Mouse (Mus musculus): Measurements from ENCODE around the gene Hoxc10. TPM values are rescaled to one million over a fixed set of nuclear protein-coding genes. Genes with fewer than 3 reads are reported as not detected.

Hoxc10 gene
- polyA plus RNA-seq (2012; ENCODE audit: insufficient read depth, low replicate concordance), result 0.08 TPM in 1 of 2 replicates, not detected in the other

DNA sequence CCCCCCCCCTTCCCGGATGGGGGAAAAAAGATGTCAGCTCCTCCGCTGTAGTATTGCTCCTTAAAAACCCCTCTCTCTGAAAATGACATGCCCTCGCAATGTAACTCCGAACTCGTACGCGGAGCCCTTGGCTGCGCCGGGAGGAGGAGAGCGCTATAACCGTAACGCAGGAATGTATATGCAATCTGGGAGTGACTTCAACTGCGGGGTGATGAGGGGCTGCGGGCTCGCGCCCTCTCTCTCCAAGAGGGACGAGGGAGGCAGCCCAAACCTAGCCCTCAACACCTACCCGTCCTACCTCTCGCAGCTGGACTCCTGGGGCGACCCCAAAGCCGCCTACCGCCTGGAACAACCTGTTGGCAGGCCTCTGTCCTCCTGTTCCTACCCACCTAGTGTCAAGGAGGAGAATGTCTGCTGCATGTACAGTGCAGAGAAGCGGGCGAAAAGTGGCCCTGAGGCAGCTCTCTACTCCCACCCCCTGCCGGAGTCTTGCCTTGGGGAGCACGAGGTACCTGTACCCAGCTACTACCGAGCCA, at the start of gene Hoxc10:
TSS of gene Hoxc10 (plus strand) at position 21 of the 536 bp plus-strand sequence.
- TF ChIP-seq GATA1 (IDR thresholded peaks at IDR 0.05; ENCODE audit: borderline replicate concordance, low read length) (no peak), FLI1 (IDR thresholded peaks at IDR 0.05; ENCODE audit: low read length) (no peak)
- H3K4me1 ChIP-seq, result peaks cover 47% of the 10 kb centered on the region

DNA sequence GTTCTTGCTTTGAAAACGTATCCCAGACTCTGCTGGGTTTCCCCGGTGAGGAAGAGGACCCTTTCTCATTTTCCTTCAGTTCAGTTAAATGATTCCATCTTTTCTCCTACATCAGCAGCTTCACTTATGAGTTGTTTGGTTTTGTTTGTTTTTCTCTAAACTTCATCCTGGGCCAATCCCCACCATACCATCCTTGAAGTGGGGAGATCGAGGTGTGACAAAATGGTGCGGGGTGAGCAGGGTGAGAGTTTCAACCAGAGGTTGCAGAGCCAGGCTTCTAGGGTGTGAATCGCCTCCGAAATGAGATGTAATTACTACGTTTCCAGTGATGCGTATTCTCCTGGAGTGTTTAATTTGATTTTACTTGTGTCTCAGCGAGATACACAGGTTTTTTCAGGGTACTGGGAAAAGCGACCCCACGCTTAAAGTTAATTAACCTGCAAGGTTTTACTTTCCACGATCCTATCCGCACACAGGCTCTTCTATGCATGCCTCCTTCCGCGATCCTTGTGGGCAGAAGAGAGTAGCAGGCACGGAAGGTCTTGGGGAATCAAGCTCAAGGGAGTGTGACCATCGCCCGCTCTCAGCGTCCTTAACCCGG, 48.5 kb upstream of the Hoxc10 start:
- Histone ChIP-seq H3K27me3 (replicated peaks) (peaks cover 98% of the 10 kb centered on the region), H3K4me3 (replicated peaks) (no peak overlapping the region), H3K9me3 (peaks cover 3% of the 10 kb centered on the region), H3K36me3 (replicated peaks; ENCODE audit: low read length) (no peaks in the 10 kb centered on the region), H3K4me1 (peaks cover 11% of the 10 kb centered on the region; the same call in 1 of the 2 replicates)
- TF ChIP-seq FLI1 (IDR thresholded peaks at IDR 0.05; ENCODE audit: low read length) (no peak), GATA1 (IDR thresholded peaks at IDR 0.05; ENCODE audit: borderline replicate concordance, low read length) (no peak)

More for the DNA sequence above, at the start of gene Hoxc10:
- Histone ChIP-seq H3K27me3 (replicated peaks) (peaks cover 95% of the 10 kb centered on the region), H3K4me3 (replicated peaks) (peak within 1 kb of the TSS; percentile 85), H3K36me3 (replicated peaks; ENCODE audit: low read length) (no peaks in the 10 kb centered on the region), H3K9me3 (no peaks in the 10 kb centered on the region; the same call in 1 of the 2 replicates)

DNA sequence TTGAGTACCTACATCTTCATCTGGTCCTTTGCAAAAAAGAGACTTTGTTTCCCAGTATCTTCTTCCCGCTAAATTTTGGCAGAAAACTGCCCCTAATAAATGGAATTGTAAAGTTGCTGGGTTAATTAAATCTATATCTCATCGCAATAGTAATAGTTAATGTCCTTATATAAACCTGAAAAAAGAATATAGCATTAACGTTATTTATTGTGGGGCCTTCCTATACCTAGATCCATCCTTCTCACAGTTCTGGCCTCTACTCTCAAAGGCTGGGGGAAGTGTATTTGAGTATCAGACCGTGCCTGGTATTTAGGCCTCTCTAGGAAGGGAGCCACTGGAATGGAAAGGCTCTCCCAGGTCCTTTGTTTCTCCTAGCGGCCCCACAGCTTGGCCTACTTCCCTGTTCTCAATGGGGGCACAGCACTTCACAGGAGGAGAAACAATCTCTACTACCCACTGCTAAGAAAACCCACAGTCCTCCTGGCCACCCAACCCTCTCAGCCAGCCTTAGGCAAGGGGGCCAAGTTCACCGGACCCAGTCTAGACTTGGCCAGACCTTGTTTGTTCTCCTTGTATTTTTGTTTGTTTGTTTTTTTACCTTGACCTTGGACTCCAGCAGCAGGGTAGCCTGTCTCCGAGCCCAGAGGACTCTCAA, 47.9 kb upstream of the Hoxc10 start:
- Histone ChIP-seq H3K27me3 (replicated peaks) (peaks cover 98% of the 10 kb centered on the region), H3K4me3 (replicated peaks) (no peak overlapping the region)

DNA sequence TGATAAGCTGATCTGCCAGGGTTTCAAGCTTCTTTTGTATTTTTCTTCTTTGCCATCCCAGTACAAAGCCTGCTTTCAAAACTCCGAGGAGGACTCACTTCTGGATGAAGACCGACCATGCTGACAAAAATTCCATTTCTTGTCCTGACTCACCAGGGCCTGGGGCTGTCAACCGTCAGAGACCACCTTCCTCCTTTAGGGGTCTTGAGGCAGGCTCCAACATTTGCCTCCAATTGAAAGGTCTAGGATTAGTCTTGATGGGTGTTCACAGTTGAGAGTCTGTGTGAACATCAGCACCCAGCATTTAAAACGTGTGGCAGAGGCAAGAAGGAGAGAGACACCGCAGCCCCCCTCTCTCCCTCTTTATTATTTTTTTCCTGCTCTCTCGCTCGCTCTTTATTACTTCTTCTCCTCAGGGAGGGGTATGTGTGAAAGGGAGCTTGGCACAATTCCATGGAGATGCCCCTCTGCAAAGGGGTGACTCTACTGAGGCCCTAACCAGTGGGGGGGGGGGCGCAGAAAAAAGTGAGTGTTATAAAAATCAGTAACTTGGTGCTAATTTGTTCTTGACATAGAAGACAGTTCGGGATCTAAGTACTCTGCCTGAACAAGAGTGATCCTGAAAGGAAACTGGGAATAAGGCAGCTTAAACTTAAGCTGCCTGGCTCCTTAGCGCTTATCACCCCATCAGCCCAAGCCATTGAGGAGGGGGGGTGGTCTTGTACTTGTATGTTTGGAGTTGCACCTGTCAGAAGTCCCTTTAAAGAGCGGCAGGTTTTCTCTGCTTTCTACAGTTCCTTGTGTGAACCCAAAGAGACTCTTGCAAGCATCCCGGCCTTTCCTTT, 47.0 kb upstream of the Hoxc10 start:
- TF ChIP-seq FLI1 (IDR thresholded peaks at IDR 0.05; ENCODE audit: low read length) (no peak), GATA1 (IDR thresholded peaks at IDR 0.05; ENCODE audit: borderline replicate concordance, low read length) (no peak)
- Histone ChIP-seq H3K9me3 (peaks cover 3% of the 10 kb centered on the region; the same call in 1 of the 2 replicates), H3K4me1 (peaks cover 11% of the 10 kb centered on the region; the same call in 1 of the 2 replicates), H3K27me3 (replicated peaks) (peaks cover 96% of the 10 kb centered on the region), H3K4me3 (replicated peaks) (no peak overlapping the region), H3K36me3 (replicated peaks; ENCODE audit: low read length) (no peaks in the 10 kb centered on the region)

More for the DNA sequence above, 47.9 kb upstream of the Hoxc10 start:
- peaks cover 11% of the 10 kb centered on the region; the same call in 1 of the 2 replicates for H3K4me1 ChIP-seq
- no peaks in the 10 kb centered on the region for H3K36me3 ChIP-seq (replicated peaks; ENCODE audit: low read length)
- TF ChIP-seq GATA1 (IDR thresholded peaks at IDR 0.05; ENCODE audit: borderline replicate concordance, low read length) (no peak), FLI1 (IDR thresholded peaks at IDR 0.05; ENCODE audit: low read length) (no peak)
- H3K9me3 ChIP-seq, result peaks cover 3% of the 10 kb centered on the region; the same call in 1 of the 2 replicates

DNA sequence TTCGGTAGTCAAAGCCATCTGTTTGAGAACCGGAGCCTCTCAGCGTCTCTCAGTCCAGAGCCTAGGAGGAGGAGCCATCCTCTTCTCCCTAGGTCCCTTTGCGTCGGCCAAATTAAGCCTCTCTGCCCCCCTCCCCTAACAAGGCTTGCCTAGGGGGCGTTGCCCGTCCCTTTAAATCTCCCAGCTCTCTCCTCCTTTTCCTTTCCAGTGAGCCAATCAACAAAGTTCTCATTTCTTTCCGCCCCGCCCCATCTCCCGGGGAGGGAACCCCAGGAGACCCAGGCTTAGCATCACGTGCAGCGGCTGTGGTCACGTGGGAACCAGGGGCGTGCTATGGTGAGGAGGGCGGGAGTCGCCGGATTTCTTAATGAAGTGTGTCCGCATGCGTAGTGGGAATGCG, 46.0 kb upstream of the Hoxc10 start:
- H3K4me3 ChIP-seq (replicated peaks), result peak overlapping the region; percentile 33
- H3K9me3 ChIP-seq, result peaks cover 3% of the 10 kb centered on the region; the same call in 1 of the 2 replicates
- peaks cover 11% of the 10 kb centered on the region; the same call in 1 of the 2 replicates for H3K4me1 ChIP-seq
- TF ChIP-seq GATA1 (IDR thresholded peaks at IDR 0.05; ENCODE audit: borderline replicate concordance, low read length), result no peak
- TF ChIP-seq FLI1 (IDR thresholded peaks at IDR 0.05; ENCODE audit: low read length), result no peak
- no peaks in the 10 kb centered on the region for H3K36me3 ChIP-seq (replicated peaks; ENCODE audit: low read length)
- peaks cover 95% of the 10 kb centered on the region for H3K27me3 ChIP-seq (replicated peaks)

DNA sequence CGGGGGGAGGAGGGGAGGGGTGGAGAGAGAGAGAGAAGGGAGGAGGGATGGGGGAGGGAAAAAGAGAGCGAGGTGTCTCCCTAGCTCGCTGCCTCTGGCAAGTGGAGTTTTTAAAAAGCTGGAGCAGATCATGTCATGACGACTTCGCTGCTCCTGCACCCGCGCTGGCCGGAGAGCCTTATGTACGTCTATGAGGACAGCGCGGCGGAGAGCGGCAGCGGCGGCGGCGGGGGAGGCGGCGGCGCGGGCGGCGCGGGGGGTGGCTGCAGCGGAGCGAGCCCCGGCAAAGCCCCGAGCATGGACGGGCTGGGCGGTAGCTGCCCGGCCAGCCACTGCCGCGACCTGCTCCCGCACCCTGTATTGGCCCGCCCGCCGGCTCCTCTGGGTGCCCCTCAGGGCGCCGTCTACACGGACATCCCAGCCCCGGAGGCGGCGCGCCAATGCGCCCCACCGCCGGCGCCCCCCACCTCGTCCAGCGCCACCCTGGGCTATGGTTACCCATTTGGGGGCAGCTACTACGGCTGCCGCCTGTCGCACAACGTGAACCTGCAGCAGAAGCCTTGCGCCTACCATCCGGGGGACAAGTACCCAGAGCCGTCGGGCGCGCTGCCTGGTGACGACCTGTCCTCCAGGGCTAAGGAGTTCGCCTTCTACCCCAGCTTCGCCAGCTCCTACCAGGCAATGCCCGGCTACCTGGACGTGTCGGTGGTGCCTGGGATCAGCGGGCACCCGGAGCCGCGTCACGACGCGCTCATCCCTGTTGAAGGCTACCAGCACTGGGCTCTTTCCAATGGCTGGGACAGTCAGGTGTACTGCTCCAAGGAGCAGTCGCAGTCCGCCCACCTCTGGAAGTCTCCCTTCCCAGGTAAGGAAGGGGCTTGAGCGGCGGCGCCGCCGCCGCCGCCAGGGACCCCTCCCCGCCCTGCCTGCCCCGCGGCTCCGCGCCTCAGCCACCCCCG, 45.3 kb upstream of the Hoxc10 start, which contains the start of gene Hoxc13:
TSS of gene Hoxc13 (plus strand) at position 51 of the 959 bp plus-strand sequence.
- H3K27me3 ChIP-seq (replicated peaks), result peaks cover 95% of the 10 kb centered on the region
- TF ChIP-seq FLI1 (IDR thresholded peaks at IDR 0.05; ENCODE audit: low read length) (no peak), GATA1 (IDR thresholded peaks at IDR 0.05; ENCODE audit: borderline replicate concordance, low read length) (no peak)
- H3K4me1 ChIP-seq, result peaks cover 11% of the 10 kb centered on the region; the same call in 1 of the 2 replicates
- H3K4me3 ChIP-seq (replicated peaks), result peak within 1 kb of the TSS; percentile 33
- H3K9me3 ChIP-seq, result peaks cover 3% of the 10 kb centered on the region; the same call in 1 of the 2 replicates
- no peaks in the 10 kb centered on the region for H3K36me3 ChIP-seq (replicated peaks; ENCODE audit: low read length)

DNA sequence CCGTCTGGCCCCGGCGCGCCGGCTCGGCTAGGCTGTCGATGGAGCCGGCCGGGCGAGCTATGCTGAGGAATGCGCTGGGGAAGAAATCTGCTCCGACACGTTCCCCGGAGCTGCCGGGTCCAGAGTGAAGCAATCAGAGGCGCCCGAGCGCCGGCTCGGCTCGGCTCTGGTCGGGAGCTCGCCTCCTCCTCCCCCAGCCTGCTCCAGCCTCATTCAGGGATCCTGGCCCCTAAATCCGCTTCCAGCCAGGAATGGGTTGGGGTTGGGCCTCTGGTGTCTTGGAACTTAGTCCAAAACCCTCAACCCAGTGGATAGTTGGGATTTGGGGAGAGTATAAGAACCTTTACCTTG, 44.6 kb upstream of the Hoxc10 start:
- TF ChIP-seq GATA1 (IDR thresholded peaks at IDR 0.05; ENCODE audit: borderline replicate concordance, low read length) (no peak), FLI1 (IDR thresholded peaks at IDR 0.05; ENCODE audit: low read length) (no peak)
- Histone ChIP-seq H3K9me3 (peaks cover 3% of the 10 kb centered on the region; the same call in 1 of the 2 replicates), H3K36me3 (replicated peaks; ENCODE audit: low read length) (no peaks in the 10 kb centered on the region), H3K27me3 (replicated peaks) (peaks cover 95% of the 10 kb centered on the region), H3K4me1 (peaks cover 11% of the 10 kb centered on the region; the same call in 1 of the 2 replicates), H3K4me3 (replicated peaks) (no peak overlapping the region)
